ENCODE assay signal across 10 mouse cellular contexts in genomic region chr14:31793979-31794775, GRCm38 (mm10). TPM values are rescaled to one million over a fixed set of nuclear protein-coding genes. Genes with fewer than 3 reads are reported as not detected.
DNase-seq lines count a peak whose midpoint lies in the region; ATAC-seq lines count a peak whose summit lies in the region.
"Had no signal": no experiment of that assay in that cellular context is flagged by ENCODE, and none has a peak within 500 bp of the region (broad histone marks: within the 10 kb centered on the region; RNA-seq: fewer than 3 reads in every experiment).

No protein-coding gene starts in this region.

- no peaks in the 10 kb centered on the region for H3K36me3 ChIP-seq in limb, embryonic 11.5 days (ENCODE audit: control insufficient read depth, insufficient read depth, low read length)
- no peaks in the 10 kb centered on the region for H3K36me3 ChIP-seq in limb, embryonic 10.5 days
- no peaks in the 10 kb centered on the region for H3K36me3 ChIP-seq in forebrain, embryonic 13.5 days (ENCODE audit: poor library complexity, severe bottlenecking)
- no peaks in the 10 kb centered on the region for H3K36me3 ChIP-seq in midbrain, embryonic 14.5 days (ENCODE audit: control insufficient read depth, insufficient read depth, low read length)
- H3K36me3 ChIP-seq: embryonic facial prominence, embryonic 13.5 days had no signal

- H3K27me3 ChIP-seq in limb, embryonic 11.5 days (ENCODE audit: control insufficient read depth, insufficient read depth, low read length) = no peaks in the 10 kb centered on the region
- H3K27me3 ChIP-seq in limb, embryonic 10.5 days (ENCODE audit: low read depth, poor library complexity, severe bottlenecking) = no peaks in the 10 kb centered on the region
- H3K27me3 ChIP-seq in forebrain, embryonic 13.5 days = no peaks in the 10 kb centered on the region
- H3K27me3 ChIP-seq in midbrain, embryonic 14.5 days (ENCODE audit: control insufficient read depth, insufficient read depth, low read length) = no peaks in the 10 kb centered on the region
- H3K27me3 ChIP-seq: embryonic facial prominence, embryonic 13.5 days had no signal

- H3K9me3 ChIP-seq in limb, embryonic 11.5 days (ENCODE audit: control insufficient read depth, low read length) = no peaks in the 10 kb centered on the region
- no peaks in the 10 kb centered on the region for H3K9me3 ChIP-seq in limb, embryonic 10.5 days (replicated peaks)
- H3K9me3 ChIP-seq in forebrain, embryonic 13.5 days (replicated peaks) = no peaks in the 10 kb centered on the region
- H3K9me3 ChIP-seq in midbrain, embryonic 14.5 days (ENCODE audit: control insufficient read depth, low read length) = no peaks in the 10 kb centered on the region
- H3K9me3 ChIP-seq: embryonic facial prominence, embryonic 13.5 days had no signal

- no peak overlapping the region for H3K4me3 ChIP-seq in limb, embryonic 11.5 days (ENCODE audit: low read depth, low read length)
- H3K4me3 ChIP-seq in limb, embryonic 10.5 days = no peak overlapping the region
- H3K4me3 ChIP-seq in forebrain, embryonic 13.5 days = no peak overlapping the region
- no peak overlapping the region for H3K4me3 ChIP-seq in midbrain, embryonic 14.5 days (replicated peaks; ENCODE audit: low read depth, low read length)
- H3K4me3 ChIP-seq: embryonic facial prominence, embryonic 13.5 days; myocyte had no signal

- peak; percentile 80 for ATAC-seq in limb, embryonic 11.5 days (ENCODE audit: insufficient number of reproducible peaks, low FRiP score, low TSS enrichment, low read depth)
- ATAC-seq in forebrain, embryonic 13.5 days = peak; percentile 91
- peak; percentile 72; the same call in 1 of the 2 replicates for ATAC-seq in midbrain, embryonic 14.5 days (ENCODE audit: low FRiP score, low TSS enrichment)

- no peak overlapping the region for H3K27ac ChIP-seq in limb, embryonic 11.5 days (replicated peaks; ENCODE audit: low read depth, low read length)
- no peak overlapping the region for H3K27ac ChIP-seq in limb, embryonic 10.5 days
- no peak overlapping the region for H3K27ac ChIP-seq in forebrain, embryonic 13.5 days
- H3K27ac ChIP-seq in midbrain, embryonic 14.5 days (replicated peaks; ENCODE audit: low read depth, low read length) = no peak overlapping the region
- H3K27ac ChIP-seq: embryonic facial prominence, embryonic 13.5 days had no signal

- no peaks in the 10 kb centered on the region for H3K4me1 ChIP-seq in limb, embryonic 11.5 days (ENCODE audit: control insufficient read depth, insufficient read depth, low read length)
- peaks cover 3% of the 10 kb centered on the region; the same call in 1 of the 2 replicates for H3K4me1 ChIP-seq in limb, embryonic 10.5 days
- peaks cover 12% of the 10 kb centered on the region for H3K4me1 ChIP-seq in forebrain, embryonic 13.5 days
- peaks cover 3% of the 10 kb centered on the region; the same call in 1 of the 2 replicates for H3K4me1 ChIP-seq in midbrain, embryonic 14.5 days (ENCODE audit: control insufficient read depth, insufficient read depth, low read length)

- H3K9ac ChIP-seq in limb, embryonic 11.5 days (ENCODE audit: low read length) = no peak overlapping the region
- no peak overlapping the region for H3K9ac ChIP-seq in forebrain, embryonic 13.5 days
- no peak overlapping the region for H3K9ac ChIP-seq in midbrain, embryonic 14.5 days (replicated peaks; ENCODE audit: low read length)
- H3K9ac ChIP-seq: embryonic facial prominence, embryonic 13.5 days had no signal

- WGBS in limb, embryonic 11.5 days = 71% methylated on average over 4 of the region's 4 CpGs
- WGBS in limb, embryonic 10.5 days = 75% methylated on average over 4 of the region's 4 CpGs
- 62% methylated on average over 4 of the region's 4 CpGs for WGBS in forebrain, embryonic 13.5 days
- WGBS in midbrain, embryonic 14.5 days = 68% methylated on average over 4 of the region's 4 CpGs

- H3K4me2 ChIP-seq in limb, embryonic 11.5 days (ENCODE audit: low read depth, severe bottlenecking) = no peak overlapping the region
- H3K4me2 ChIP-seq in forebrain, embryonic 13.5 days = no peak overlapping the region
- no peak overlapping the region for H3K4me2 ChIP-seq in midbrain, embryonic 14.5 days (ENCODE audit: low read length)
- H3K4me2 ChIP-seq: embryonic facial prominence, embryonic 13.5 days had no signal

- DNase-seq in limb, embryonic 11.5 days (ENCODE audit: low spot score) = peak; percentile 33
- DNase-seq in limb, embryonic 10.5 days (ENCODE audit: low spot score) = no peak
- DNase-seq in brain, adult 2 months (ENCODE audit: low read depth, low spot score) = peak; percentile 51
- peak; percentile 34 for DNase-seq in kidney, postnatal 14 days
- DNase-seq in midbrain, embryonic 14.5 days = peak; percentile 82
- no peak for DNase-seq in right cerebral cortex, postnatal 4 days
- no peak for DNase-seq in layer of hippocampus, adult 9-11 months

RNA-seq across cellular contexts. Expression of gene Ankrd28, which starts 36.3 kb away (rescaled TPM):
- polyA plus RNA-seq in limb, embryonic 11.5 days (2014; fragmentation: Nextera tagmentation; extraction: Ambion mirVana) = 9.9 and 10.2 TPM in 2 replicates
- polyA plus RNA-seq in limb, embryonic 10.5 days (2016; fragmentation: Nextera tagmentation; extraction: Ambion mirVana) = 8.5 and 10.1 TPM in 2 replicates
- 10.0 and 11.3 TPM in 2 replicates for polyA plus RNA-seq in forebrain, embryonic 13.5 days (2015; fragmentation: Nextera tagmentation; extraction: Ambion mirVana)
- polyA plus RNA-seq in midbrain, embryonic 14.5 days (2014; fragmentation: Nextera tagmentation; extraction: Ambion mirVana) = 10.1 and 15.3 TPM in 2 replicates

Comparison
In these comparisons a context has a peak if more than half of its experiments do, and no peak if none do; other contexts are left out.
1. DNase-seq: peak in limb, embryonic 11.5 days (single experiment), brain, adult 2 months (single experiment), kidney, postnatal 14 days (single experiment) and midbrain, embryonic 14.5 days (single experiment); none in limb, embryonic 10.5 days (single experiment), right cerebral cortex, postnatal 4 days (single experiment) and layer of hippocampus, adult 9-11 months (single experiment).
2. Peak in every context shown above with its lines, with median percentiles within 50 percentile points of each other: ATAC-seq.